Mouse (Mus musculus) G1E (cell line): Measurements from ENCODE around the gene Dip2b.

Experiments
- CTCF ChIP-seq: IDR thresholded peaks from 2 replicates; pipeline ENCODE4 v1.5.1; 2012; ENCODE audit warnings: low read depth, low read length, inconsistent platforms, mixed read lengths
- TAL1 ChIP-seq: conservative IDR thresholded peaks from 2 replicates; pipeline ENCODE4 v1.6.1; 2012; ENCODE audit warnings: low read depth, low read length, inconsistent platforms, mixed read lengths

GRCm38 (mm10) chr15:100156781-100157470 lies 118.5 kb downstream of the Dip2b start:
- TF ChIP-seq CTCF: no peak
- TF ChIP-seq TAL1: no peak
